Mouse (Mus musculus) c-Kit-positive CD71-positive TER-119-positive erythroid progenitor cells, embryonic 14.5 days (primary cell): ENCODE results near the gene Psg25.
"Not testable (repeated sequence)": the region's sequence is repeated elsewhere in the genome, so short reads cannot be mapped to it uniquely, and the experiment has no call there.

ENCODE experiments used
- DNase-seq: peaks from one replicate; pipeline ENCODE4 v3.0.0-alpha.2; 2013; ENCODE audit warnings: low spot score

Gene Psg25

DNA sequence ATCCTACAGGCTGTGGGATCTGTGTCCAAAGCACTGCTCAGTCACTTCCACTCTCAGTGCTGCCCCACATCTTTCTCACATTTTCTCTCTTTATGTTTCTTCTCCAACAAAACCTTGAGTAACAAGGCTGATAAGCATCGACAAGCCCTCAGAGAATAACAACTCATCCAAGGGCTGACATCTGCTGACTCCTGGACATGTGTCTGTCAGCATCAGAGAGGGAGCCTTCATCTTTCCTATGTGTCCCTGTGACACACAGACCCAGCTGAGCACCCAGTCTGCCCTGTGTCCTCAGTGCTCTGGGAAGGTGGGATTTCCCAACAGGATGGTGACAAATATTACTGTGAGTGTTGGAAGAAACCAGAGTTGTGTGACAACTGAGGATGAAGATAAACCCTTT, at the start of gene Psg25:
Gene Psg25 (minus strand): TSS at position 101 of the 400 bp plus-strand sequence.
- DNase-seq: no peak

DNA sequence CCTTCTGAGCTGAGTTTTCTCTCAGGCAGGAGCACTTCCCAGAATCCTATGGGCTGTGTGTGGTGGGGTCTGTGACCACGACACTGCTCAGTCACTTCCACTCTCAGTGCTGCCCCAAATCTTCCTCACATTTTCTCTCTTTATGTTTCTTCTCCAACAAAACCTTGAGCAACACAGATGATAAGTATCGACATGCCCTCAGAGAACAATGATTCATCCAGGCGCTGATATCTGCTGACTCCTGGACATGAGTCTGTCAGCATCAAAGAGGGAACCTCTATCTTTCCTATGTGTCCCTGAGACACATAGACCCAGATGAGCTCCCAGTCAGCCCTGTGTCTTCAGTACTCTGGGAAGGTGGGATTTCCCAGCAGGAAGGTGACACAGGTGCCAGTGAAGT, 35.1 kb upstream of the Psg25 start, which contains the start of gene Psg27:
Gene Psg27 (minus strand): TSS at position 101 of the 400 bp plus-strand sequence.
- DNase-seq: no peak

DNA sequence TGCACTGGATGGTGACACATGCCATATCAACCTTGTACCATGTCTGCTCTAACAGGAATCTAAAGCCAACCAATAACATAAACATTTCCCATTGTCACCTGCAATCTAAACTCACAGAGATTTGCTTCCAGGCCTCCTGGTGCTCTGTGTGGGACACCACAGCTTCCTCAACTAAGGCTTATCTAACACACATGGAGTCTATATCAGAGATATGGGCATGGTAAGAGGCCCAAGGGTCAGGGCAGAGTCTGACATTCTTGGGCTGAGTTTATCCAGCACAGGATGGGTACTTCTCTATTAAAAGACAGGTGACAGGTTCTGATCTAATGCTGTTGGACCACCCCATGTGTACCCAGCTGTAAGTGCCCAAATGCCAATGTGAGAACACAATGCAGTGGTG, 27.8 kb upstream of the Psg25 start:
- DNase-seq: no peak

DNA sequence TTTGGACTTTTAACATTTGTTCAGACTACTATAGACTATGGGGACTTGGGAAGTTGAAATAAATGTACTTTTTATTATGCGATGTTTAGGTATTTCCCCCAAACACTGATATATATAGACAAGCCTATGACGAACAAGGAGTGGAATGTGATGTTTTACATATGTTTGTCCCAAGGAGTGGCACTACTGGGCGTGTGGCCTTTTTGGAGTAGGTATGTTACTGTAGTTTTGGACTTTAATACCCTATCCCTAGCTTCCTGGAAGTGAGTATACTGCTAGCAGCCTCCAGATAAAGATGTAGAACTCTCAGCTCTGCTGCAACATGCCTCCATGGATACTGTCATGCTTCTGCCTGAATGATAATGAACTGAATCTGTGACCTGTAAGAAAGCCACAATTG, 23.7 kb upstream of the Psg25 start:
- DNase-seq: not testable (repeated sequence)

DNA sequence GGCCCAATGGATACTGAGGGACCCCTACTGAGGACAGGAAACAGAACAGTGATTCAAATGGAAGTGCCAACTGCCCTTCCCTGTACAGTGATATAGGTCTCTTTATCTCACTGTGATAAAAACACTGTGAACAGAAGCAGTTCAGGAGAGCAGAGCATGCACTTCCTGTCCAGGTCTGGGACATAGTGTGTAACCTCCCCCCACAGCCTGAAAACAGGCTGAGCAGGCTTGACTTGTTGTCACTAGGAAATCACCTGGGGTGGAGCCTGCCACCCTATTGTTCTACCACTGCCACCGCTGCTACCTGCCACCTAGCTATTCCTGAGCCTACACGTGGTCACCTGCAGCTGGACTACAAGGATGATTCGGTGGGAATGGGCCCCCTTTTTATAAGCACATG, 1.4 kb upstream of the Psg25 start:
- DNase-seq: no peak

DNA sequence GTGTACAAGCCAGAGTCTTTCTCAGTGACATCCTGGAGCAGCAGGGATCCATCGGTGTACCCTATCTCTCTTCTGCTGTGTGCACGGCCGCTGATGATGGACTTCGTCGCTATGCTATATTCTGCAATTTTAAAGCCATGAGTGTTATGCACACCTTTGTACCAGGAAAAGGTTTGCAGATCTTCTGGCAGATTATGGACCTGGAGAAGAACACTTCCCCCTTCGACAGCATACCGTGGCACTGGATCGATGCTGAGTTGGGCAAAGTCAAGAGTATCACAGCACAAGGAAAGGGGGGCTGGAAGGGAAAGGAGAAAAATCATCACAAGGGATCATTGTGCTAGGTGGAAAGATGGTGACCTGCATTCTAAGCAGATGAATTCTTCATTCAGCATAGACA, 7.4 kb downstream of the Psg25 start:
- no peak for DNase-seq

DNA sequence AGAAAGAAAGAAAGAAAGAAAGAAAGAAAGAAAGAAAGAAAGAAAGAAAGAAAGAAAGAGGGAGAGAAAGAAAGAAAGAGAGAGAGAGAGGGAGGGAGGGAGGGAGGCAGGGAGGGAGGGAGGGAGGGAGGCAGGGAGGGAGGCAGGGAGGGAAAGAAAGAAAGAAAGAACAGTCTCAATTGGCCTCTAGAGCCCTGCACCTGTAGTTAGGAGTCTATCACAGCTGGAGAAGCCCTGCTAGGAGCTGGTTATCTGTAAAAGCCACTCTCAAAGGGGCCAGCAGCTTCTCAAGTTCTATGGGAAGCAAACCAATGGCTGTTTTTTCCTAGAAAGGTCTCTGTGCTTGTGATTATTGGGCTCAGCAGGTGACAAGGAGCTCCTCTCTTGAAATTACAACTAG, 19.2 kb downstream of the Psg25 start:
- not testable (repeated sequence) for DNase-seq

- DNase-seq: not testable (repeated sequence)
Observed at GRCm38 (mm10) chr7:18512417-18512816, 19.7 kb downstream of the Psg25 start.

DNA sequence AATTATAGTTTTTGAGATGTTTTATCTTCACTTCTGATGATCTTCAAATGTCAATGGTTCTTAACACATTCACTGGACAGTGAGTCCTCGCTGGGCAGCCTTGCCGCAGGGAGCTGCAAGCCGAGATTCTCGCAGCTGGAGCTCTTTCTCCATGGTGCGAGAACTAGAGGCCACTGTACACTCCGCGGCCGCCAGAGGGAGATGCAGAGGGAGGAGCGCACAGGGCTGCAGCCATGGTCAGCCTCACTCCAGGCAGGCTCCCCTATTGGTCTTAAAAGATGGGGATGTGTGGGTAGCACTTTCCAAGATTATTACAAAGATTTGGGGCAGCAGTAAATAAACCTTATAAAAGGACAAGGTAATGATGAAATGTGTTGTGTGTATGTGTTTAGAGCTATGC, 20.6 kb downstream of the Psg25 start:
- no peak for DNase-seq

GRCm38 (mm10) chr7:18484077-18484476, 48.0 kb downstream of the Psg25 start, which contains the start of gene Psg26:
Gene Psg26 (minus strand): TSS chr7:18484177.
- DNase-seq: no peak
